Mouse (Mus musculus): ENCODE data around the gene Sorcs2.

Gene Sorcs2

DNA sequence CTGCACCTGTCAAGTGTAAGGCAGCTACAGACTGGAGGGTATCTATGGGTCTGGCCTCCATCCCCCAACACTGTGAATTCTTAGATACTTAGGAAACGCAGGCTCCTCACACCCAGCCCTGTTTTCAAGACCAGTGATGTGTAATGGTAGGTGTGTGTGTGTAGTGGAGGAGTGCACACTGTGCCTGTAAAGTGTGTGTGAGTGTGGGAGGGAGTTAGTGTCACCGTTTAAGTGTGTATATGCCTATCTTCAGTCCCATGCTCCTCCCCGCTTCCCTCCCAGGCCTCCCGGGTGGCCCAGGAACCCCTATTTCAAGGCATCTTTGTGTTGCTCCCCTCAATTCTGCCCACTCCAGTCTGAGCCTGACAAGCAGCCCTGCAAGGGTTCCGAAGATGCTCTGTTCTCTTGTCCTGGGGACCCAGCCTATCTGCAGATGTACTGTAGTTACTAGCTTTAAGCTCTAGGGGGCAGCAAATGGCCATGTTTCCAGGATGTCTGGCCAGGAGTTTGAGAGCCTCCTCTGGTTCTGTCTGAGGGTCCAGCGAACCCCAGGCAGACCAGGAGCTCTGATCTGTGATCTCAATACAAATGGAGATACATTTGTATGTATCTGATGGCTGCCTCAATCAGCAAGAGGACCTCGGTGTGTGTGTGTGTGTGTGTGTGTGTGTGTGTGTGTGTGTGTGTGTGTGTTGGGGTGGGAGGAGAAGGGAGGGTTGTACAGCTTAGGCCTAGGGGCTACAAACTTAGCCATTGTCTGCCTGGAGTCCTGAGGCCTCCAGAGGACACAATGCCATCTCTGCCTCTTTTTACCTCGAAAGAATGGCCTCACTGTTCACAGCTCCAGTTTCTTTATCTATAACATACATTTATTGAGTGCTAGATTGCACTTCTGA, 364.2 kb downstream of the Sorcs2 start:
- peak; percentile 33 for DNase-seq (ENCODE audit: extremely low read depth, insufficient read length, low spot score)

DNA sequence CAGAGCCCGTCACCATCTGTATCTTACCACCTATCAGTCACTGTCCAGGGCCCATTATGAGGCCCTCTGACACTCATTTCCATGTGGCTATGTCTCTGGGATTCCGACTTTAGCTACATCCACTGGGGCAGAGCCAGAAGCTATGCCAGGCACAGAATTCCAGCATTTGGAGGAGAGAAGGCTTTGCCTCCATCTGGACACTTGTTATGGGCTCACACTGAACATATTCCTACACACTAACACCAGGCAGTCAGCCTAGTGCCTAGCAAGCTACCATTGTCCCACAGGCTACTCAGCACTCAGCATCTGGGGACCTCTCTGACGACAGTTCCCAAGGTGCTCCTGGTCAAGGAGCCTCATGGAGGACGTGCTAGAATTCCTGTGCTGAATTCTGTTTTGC, 372.9 kb downstream of the Sorcs2 start:
- no peak for DNase-seq (ENCODE audit: extremely low read depth, insufficient read length, low spot score)

DNA sequence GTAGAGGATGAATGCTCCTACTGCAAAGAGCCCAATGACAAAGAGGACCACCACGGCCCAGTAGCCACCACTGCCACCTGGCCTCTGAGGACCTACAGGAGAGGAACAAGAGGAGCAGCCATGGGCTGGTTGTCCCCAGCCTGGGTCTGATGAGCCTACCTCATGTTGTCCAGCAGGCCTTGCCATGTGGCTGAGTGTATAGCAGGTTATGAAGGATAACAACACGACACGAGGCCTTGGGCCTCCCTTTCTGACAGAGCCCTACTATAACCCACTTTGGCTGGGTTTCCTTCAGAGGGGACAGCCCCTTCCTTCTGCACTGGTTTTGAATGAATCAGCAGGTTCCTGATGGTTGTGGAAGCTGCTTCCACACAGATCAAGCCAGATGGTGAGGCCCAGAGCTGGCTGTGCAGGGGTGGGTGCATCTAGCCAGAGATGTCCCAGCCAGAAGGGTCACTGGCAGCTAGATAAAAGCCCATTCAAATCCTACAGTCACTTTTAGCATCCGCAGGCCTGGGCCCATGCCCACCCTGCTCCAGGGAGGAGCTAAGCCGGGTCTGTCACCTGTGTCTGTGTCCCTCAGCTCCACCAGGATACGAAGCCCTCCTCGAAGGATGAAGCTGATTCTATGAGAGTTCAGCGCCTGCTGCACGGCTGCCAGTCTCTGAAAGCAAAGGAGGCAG, 373.8 kb downstream of the Sorcs2 start:
- no peak for DNase-seq (ENCODE audit: extremely low read depth, insufficient read length, low spot score)

DNA sequence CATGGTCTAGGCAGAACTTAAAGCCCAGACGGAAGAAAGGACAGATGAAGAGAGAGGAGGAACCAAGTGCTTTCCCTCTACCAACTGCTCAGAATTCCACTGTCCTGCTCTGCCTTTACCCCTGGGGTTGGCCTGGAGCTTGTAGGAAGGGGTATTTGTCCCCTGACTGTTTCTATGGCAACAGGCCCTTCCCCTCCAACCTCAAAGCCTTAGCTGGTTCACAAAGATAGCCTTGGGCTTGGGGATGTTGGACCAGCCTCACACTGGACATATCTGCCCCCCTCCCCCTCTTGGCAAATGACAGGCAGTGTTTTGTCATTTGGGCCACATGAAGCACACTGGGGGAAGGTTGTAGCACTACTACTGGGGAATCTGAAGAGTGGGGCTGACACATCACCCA, 375.6 kb downstream of the Sorcs2 start:
- DNase-seq (ENCODE audit: extremely low read depth, insufficient read length, low spot score): no peak

DNA sequence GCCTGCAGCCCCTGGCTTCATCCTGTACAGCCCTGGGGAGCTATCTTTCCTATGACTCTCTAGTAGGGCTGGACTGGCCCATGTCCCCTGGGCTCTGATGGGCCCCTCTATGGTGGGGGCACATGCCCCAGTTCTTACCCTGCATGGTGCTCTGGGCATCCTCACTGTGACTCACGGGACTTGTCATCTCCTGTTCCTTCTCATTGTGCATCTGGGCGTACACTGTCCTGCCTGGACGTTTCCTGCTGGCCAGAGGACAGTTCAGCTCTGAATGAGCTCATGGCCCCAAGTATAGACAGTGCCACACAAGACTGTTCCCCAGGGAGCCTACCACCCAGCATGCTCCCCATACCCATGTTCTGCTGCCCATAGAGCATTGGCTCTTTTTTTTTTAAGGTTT, 376.8 kb downstream of the Sorcs2 start:
- DNase-seq (ENCODE audit: extremely low read depth, insufficient read length, low spot score): no peak

DNA sequence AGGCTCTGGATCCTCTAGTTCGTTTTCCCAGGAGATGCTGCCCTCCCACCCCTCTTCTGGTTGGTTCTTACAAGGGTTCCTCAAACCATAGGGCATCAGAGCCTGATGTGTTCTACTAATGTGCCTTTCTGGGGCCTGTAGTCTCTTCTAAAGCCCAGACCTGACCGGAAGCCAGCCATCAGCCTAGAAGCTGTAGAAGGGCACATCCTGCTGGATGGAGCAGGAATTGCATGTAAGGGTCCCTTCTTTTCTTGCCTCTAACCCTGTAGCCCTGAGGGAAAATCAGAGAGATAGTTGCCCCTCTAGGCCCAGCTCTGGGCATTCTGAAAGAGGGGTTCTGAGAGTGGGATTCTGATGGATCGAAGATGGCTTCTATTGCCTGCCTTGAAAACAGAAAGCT, 379.6 kb downstream of the Sorcs2 start:
- no peak for DNase-seq (ENCODE audit: extremely low read depth, insufficient read length, low spot score)

DNA sequence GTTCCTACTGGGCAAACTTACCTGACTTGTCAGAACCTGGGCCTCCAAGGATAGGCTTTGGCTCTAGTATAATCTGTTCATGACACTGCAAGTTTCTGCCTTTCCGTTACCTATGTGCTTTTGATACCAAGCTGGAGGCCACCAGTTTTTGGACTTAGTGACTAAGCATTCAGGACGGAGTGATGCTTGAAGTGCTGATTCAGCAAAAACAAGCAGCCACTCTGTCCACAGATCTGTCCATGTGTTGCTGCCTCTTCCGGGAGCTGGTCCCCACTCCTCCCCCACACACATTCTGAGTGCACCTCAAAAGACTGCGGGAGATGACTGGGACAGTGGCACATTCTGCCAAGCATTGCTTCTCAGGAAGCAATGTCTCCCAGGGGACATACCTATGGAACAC, 388.5 kb downstream of the Sorcs2 start:
- no peak for DNase-seq (ENCODE audit: extremely low read depth, insufficient read length, low spot score)

DNA sequence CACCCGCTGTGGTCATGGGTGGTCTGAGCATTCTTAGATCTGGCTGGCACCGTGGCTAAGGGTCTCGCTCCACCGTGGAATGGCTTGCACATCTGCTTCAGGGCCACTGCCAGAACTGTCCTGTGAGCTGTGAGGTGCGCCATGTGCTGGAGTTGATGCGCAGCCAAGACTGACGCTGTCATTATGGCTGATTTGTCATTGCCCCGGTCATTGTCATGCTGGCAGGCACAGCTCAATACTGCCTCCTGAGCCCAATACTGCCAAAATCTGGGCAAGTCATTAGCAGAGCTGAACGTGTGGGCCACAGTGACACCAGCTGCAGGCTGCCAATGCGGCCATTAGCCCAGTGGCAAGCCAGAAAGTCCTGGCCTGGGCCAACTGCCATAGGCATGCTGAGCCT, 390.3 kb downstream of the Sorcs2 start:
- peak; percentile 27 for DNase-seq (ENCODE audit: extremely low read depth, insufficient read length, low spot score)

DNA sequence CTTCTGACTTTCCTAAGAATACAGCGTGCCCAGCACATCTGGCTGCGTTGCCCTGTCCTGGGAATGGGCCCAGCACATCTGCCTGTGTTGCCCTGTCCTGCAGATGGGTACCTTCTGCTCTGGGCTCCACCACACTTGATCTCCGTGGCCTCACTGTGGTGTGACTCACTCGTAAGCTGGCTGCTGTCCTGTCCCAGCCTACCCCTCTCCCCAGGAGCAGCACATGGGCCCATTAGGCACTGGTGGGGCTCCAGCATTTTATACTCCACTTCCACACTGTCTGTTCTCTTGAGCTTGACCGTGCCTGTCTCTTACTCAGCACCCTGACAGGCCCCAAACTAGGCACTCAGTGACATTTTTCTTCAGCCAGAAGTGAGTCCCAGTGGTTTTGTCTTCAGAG, 391.4 kb downstream of the Sorcs2 start:
- peak; percentile 52 for DNase-seq (ENCODE audit: extremely low read depth, insufficient read length, low spot score)

DNA sequence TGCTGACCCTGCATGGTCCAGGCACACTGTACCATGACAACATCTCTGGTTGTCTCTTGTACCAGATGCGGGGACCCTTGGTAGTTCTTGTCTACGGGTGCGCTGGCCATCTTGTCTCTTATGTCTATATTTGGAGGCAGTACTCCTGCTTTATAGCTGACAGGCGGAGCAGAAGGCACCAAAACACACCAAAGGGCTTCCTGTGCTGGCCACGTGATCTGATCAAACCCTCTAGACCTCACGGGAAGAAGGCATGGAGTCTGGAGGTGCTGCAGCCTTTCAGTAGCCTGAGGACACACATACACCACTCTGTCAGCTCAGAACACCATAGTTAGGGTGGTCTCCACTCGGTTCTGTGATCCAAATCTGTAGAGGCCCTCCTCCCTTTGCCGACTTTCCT, 391.8 kb downstream of the Sorcs2 start:
- no peak for DNase-seq (ENCODE audit: extremely low read depth, insufficient read length, low spot score)

DNA sequence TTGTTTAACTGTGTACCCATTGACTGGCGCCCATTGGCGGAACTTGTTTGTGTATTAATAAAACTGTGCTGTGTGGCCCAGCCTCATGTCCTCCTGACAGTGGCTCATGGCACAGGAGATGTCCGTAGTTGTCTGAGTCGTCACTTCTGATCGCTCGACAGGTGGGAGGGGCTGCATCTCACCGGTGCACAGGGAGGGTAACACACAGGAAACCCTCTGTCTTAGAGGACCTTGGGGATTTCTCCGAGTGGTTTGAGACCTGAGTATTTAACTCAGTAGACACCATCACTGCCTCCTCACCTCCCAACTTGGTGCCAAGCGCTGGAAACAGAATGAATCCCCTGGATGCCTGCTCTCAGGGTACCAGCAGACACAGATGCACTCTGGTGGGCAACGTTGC, 394.1 kb downstream of the Sorcs2 start:
- no peak for DNase-seq (ENCODE audit: extremely low read depth, insufficient read length, low spot score)

DNA sequence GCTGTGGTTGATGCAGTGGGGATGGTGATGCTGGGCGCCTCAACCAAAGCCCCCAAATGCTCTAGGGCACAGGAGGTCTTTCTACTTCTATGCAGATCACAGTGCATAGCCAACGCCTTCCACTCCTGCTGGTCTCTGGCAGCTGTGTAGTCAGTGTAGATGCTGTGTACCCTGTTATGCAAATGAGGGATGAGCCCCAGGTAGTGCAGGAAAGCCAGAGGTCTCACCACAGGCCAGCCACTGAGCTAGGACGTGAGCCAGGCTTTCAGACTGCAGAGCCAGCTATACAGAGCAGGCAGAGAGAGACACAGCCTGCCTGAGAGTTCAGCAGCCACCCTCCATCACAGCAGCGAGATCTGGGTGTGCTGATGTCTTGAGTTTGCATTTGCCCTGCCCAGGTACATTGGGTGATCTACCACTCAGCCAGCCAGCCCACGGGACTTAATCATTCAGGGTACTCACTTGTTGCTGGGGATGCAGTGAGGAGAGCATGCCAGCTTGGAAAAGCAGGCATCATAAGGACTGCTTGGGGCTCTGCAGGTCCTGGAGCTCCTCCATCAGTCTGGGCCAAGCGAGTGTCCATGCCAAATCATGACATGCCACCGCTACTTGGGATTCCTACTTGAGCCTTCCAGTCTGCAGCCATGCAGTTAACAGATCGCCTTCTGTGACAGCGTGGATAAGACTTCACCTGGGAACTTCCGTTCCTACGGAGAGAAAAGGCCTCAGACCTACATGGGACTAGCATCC, 407.8 kb downstream of the Sorcs2 start:
- no peak for DNase-seq (ENCODE audit: extremely low read depth, insufficient read length, low spot score)

DNA sequence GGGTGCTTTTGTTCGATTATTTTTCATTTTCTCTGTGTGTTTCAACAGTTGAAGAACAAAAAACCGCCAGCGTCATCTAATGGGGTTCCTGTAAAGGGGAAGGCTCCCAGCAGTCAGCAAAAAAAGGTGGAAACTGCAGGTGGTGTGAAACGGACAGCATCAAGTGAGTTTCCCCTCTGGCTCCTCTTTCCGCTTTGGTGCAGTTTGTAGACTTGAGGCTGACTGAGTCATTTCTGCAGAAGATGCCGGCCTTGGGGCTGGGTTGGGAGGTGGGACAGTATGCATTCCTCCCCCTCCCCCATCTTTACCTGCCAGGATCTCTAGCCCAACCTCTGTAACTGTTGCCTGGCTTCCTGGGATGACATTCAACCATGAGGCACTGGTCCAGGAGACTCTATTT, 408.4 kb downstream of the Sorcs2 start:
- DNase-seq (ENCODE audit: extremely low read depth, insufficient read length, low spot score): no peak

DNA sequence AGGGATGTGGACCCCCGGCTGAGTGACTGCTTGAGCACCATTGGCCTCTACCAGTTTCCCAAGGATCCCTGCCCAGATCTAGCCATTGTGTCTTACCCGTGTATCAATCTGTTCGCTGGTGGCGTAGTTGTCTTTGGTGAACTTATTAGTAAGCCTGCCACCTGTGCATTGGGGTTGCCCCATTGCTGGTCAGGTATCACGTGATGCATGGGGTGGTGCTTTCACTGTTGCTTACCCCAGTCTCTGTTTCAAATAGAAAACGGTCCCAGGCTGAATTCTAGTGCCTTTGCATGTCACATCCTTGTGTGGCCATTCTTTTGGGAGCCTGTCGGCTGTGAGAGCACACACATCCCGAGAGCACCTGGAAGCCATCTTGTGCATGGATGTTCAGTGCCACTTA, 409.9 kb downstream of the Sorcs2 start:
- DNase-seq (ENCODE audit: extremely low read depth, insufficient read length, low spot score): no peak

DNA sequence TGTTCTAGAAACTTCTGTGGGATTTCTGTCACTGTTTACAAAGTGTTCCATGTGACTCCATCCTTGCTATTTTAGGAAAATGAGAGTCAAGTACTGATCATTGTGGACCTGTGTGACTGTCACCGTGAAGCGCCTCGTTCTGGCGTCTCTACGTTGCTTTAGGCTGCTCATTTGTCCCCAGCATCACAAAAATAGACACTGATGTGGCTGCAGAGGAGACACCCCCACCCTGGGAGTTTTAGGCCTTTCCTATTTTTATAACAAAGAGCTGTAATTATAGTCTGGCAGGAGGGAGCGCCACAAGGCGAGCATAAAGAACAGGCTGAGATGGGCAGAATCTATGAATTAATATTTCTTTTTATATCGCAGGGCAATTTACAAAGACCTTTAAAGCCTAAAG, 412.3 kb downstream of the Sorcs2 start:
- no peak for DNase-seq (ENCODE audit: extremely low read depth, insufficient read length, low spot score)

DNA sequence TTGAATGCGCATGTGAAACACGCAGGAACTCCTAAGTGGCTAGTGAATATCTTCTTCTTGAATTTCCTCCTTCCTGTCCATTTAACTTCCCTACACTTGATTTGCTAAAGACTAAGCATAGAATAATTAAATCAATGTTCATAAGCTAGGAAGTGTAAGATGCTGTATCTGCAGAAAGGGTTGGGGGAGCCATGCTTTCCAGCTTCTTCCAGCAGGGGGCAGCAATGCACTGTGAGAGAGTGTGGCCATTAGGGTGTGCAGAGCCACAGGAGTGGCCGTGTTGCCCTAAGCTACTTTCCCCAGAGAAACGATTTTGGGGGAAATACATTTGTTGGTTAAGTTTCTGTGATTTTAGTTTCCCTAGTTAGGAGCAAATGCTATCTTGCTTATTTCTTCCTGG, 416.0 kb downstream of the Sorcs2 start:
- DNase-seq (ENCODE audit: extremely low read depth, insufficient read length, low spot score): no peak

DNA sequence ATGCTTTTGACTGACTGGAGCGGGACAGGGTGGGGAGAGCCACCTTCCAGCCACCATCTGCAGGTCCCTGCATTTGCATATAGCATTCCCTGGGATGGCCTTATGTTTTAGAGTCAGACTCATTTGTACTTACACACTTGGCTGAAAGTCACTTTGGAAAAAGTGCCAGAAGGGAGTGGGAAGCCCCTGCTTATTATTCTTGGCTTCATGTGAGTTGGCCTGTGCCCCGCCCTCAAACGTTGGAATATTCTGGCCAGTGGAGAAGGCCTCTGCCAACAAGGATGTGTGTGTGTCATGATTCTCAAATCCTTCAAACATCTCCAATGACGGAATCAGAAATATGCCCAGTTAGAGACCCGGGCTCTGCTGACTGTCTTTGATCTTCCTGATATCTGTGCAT, 416.6 kb downstream of the Sorcs2 start:
- DNase-seq (ENCODE audit: extremely low read depth, insufficient read length, low spot score): no peak

DNA sequence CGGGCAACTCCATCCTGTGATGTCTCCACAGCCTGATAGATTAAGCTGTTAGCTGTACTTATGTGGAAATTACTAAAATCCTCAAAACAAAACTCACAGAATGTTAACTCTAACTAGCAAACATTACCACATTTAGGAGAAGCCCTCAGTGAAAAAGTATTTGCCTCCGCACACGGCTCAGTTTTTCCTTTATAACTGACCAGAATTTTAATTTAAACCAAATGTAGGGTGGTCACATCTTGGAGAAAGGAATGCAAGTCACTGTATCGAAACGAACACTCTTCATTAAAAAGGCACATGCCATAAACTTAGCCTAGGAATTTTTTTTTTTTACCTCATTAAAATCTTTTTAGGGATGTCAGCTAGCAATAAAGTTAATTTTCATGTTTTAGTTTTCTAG, 417.4 kb downstream of the Sorcs2 start:
- DNase-seq (ENCODE audit: extremely low read depth, insufficient read length, low spot score): no peak

DNA sequence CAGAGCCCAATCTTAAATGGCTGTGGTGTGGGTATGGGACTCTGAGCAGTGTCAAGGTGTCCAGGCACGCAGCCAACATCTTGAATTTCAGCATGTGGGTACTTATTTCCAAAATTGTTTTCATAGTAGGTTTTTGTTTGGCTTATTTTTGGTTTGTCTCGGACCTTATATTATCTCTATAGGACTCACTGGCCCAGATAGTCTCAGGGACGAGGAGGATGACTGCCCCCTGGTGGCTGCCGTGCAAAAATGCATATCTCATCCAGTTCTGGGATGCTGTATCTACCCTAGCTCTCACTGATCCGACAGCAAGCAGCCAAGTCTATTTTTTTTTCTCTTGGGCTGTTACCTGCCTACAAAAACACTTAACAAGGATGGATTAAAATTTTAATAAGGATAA, 422.3 kb downstream of the Sorcs2 start:
- DNase-seq (ENCODE audit: extremely low read depth, insufficient read length, low spot score): no peak

DNA sequence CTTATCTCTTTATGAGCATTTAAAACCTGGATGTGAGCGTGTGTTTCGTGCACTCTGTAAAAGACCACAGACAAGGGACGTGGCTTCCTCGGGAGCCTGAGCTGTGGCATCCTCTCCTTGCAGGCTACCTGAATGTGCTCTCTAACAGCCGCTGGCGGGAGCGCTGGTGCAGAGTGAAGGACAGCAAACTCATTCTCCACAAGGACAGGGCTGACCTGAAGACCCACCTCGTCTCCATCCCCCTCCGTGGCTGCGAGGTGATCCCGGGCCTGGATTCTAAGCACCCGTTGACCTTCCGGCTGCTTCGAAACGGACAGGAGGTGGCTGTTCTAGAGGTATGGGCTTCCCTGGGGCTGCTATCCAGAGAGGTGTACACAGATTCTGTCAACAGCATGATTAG, 423.7 kb downstream of the Sorcs2 start:
- DNase-seq (ENCODE audit: extremely low read depth, insufficient read length, low spot score): no peak

DNA sequence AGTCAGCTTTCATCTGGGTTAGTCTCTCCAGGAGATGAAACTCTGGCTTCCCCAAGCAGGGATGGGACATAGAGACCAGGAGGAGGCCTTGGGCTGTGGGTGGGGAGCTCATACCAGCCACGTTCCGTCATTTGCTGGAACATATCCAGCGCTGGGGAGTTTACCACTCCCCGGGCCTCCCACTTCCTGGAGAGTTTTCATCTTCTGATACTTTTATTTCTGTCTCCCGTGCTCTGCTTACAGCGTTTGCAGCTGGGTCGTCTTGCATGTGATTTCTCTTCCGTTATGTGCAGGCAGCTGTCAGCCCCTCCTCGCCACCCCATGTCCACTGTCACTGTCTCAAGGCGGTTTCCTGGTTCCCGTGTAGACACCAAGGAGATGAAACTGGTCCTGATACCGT, 424.1 kb downstream of the Sorcs2 start:
- peak; percentile 59 for DNase-seq (ENCODE audit: extremely low read depth, insufficient read length, low spot score)

DNA sequence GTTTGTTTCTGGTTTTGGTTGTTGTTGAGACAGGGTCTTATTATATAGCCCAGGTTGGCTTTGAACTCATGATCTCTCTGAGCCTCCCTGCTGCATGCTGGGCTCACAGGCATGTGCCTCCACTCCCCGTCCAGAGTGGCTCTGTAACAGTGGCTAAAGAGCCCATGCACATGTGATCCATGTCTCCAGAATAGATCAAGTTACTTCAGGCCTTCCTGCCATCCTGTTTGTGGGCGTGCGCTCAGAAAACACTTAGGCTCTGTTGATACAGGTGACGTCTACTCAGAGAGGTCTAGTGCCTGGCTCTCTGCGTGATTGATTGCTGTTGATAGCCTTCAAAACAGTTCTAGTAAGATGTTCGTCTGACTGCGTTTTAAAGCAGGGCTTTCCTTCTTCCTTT, 425.2 kb downstream of the Sorcs2 start:
- DNase-seq (ENCODE audit: extremely low read depth, insufficient read length, low spot score): no peak
